Mouse (Mus musculus) midbrain, embryonic 16.5 days (tissue): Measurements from ENCODE around the gene Zmiz1. TPM values are rescaled to one million over a fixed set of nuclear protein-coding genes. Genes with fewer than 3 reads are reported as not detected.

Experiments
- ATAC-seq: fragments of 200-750 bp; cut with Nextera tagmentation; 2 replicates; pipeline ENCODE4 v1.8.0; 2017; ENCODE audit warnings: moderate TSS enrichment
- H3K27ac ChIP-seq: fragments of 300-500 bp; sonication (generic); 2 replicates; pipeline ENCODE4 v1.5.1; 2014; ENCODE audit warnings: mild to moderate bottlenecking, low read length, mixed read lengths
- H3K27me3 ChIP-seq: fragments of 300-500 bp; sonication (generic); 2 replicates; pipeline ENCODE4 v1.6.1; 2014; ENCODE audit warnings: low read depth, low read length, mixed read lengths; ENCODE audit not compliant: control insufficient read depth, insufficient read depth
- H3K36me3 ChIP-seq: fragments of 300-500 bp; sonication (generic); 2 replicates; pipeline ENCODE4 v1.6.1; 2014; ENCODE audit warnings: mild to moderate bottlenecking, low read length, moderate library complexity, mixed read lengths; ENCODE audit not compliant: control insufficient read depth, insufficient read depth
- H3K4me1 ChIP-seq: fragments of 300-500 bp; sonication (generic); 2 replicates; pipeline ENCODE4 v1.6.1; 2014; ENCODE audit warnings: mild to moderate bottlenecking, low read length, mixed read lengths; ENCODE audit not compliant: control insufficient read depth, insufficient read depth
- H3K4me2 ChIP-seq: fragments of 300-500 bp; sonication (generic); 2 replicates; pipeline ENCODE4 v1.6.1; 2014; ENCODE audit warnings: mild to moderate bottlenecking, low read length, mixed read lengths
- H3K4me3 ChIP-seq: fragments of 300-500 bp; sonication (generic); 2 replicates; pipeline ENCODE4 v1.5.1; 2014; ENCODE audit warnings: low read depth, mild to moderate bottlenecking, low read length, moderate library complexity, mixed read lengths
- H3K9ac ChIP-seq: fragments of 300-500 bp; sonication (generic); 2 replicates; pipeline ENCODE4 v1.6.1; 2014; ENCODE audit warnings: low read depth, low read length, mixed read lengths
- H3K9me3 ChIP-seq: fragments of 300-500 bp; sonication (generic); replicated peaks from 2 replicates; pipeline ENCODE4 v1.6.1; 2014; ENCODE audit warnings: mild to moderate bottlenecking, low read length, mixed read lengths; ENCODE audit not compliant: control insufficient read depth, poor library complexity, severe bottlenecking
- WGBS: fragments of 180-500 bp; shearing (Covaris S2); extraction: QIAGEN DNeasy Blood & Tissue Kit; methylation state at CpG from one replicate; pipeline ENCODE4 v1.1.7; 2014; 5-methylcytosine and 5-hydroxymethylcytosine counted together
- polyA plus RNA-seq: library from polyadenylated mRNA; unstranded; fragments of >200 nt; fragmentation: Nextera tagmentation; extraction: Ambion mirVana; gene quantifications from 2 replicates; pipeline ENCODE4 v1.2.1, GENCODE M21; 2015

Zmiz1 gene
- polyA plus RNA-seq, 1 experiment from 2014 or later = 54.2 TPM

- ATAC-seq = no peak
- WGBS = 55% methylated on average over 7 of the region's 7 CpGs
- peak overlapping the region; percentile 21; the same call in 1 of the 2 replicates for H3K27ac ChIP-seq
Measured at GRCm38 (mm10) chr14:25468891-25469529, 10.0 kb downstream of the Zmiz1 start.

GRCm38 (mm10) chr14:25470224-25470805, 11.3 kb downstream of the Zmiz1 start:
- no peaks in the 10 kb centered on the region for H3K9me3 ChIP-seq
- H3K9ac ChIP-seq = peak overlapping the region; percentile 14; the same call in 1 of the 2 replicates
- 70% methylated on average over 7 of the region's 7 CpGs for WGBS
- H3K27ac ChIP-seq = no peak overlapping the region
- no peak for ATAC-seq
- H3K4me3 ChIP-seq = no peak overlapping the region
- H3K4me2 ChIP-seq = no peak overlapping the region
- no peaks in the 10 kb centered on the region for H3K27me3 ChIP-seq
- H3K4me1 ChIP-seq = peaks cover 81% of the 10 kb centered on the region
- no peaks in the 10 kb centered on the region for H3K36me3 ChIP-seq

More at GRCm38 (mm10) chr14:25468891-25469529, 10.0 kb downstream of the Zmiz1 start:
- H3K36me3 ChIP-seq = no peaks in the 10 kb centered on the region
- peaks cover 82% of the 10 kb centered on the region for H3K4me1 ChIP-seq
- H3K4me3 ChIP-seq = no peak overlapping the region
- no peaks in the 10 kb centered on the region for H3K9me3 ChIP-seq
- no peak overlapping the region for H3K4me2 ChIP-seq
- H3K27me3 ChIP-seq = no peaks in the 10 kb centered on the region
- H3K9ac ChIP-seq = no peak overlapping the region

- no peaks in the 10 kb centered on the region for H3K27me3 ChIP-seq
- no peak overlapping the region for H3K9ac ChIP-seq
- H3K4me2 ChIP-seq = no peak overlapping the region
- H3K27ac ChIP-seq = 0 out of 2 replicates have a peak overlapping the region, but pooled peaks have one; percentile 11
- no peaks in the 10 kb centered on the region for H3K36me3 ChIP-seq
- ATAC-seq = no peak
- H3K4me1 ChIP-seq = peaks cover 82% of the 10 kb centered on the region
- H3K4me3 ChIP-seq = no peak overlapping the region
- 71% methylated on average over 2 of the region's 2 CpGs for WGBS
- no peaks in the 10 kb centered on the region for H3K9me3 ChIP-seq
Measured at GRCm38 (mm10) chr14:25471035-25471434, 12.1 kb downstream of the Zmiz1 start.

- no peak overlapping the region for H3K4me2 ChIP-seq
- H3K9me3 ChIP-seq = no peaks in the 10 kb centered on the region
- no peaks in the 10 kb centered on the region for H3K36me3 ChIP-seq
- no peak overlapping the region for H3K9ac ChIP-seq
- no peak overlapping the region for H3K27ac ChIP-seq
- H3K27me3 ChIP-seq = no peaks in the 10 kb centered on the region
- peaks cover 81% of the 10 kb centered on the region for H3K4me1 ChIP-seq
- 82% methylated on average over 6 of the region's 6 CpGs for WGBS
- H3K4me3 ChIP-seq = no peak overlapping the region
- no peak for ATAC-seq
Measured at GRCm38 (mm10) chr14:25472096-25472861, 13.3 kb downstream of the Zmiz1 start.

- no peaks in the 10 kb centered on the region for H3K27me3 ChIP-seq
- WGBS = 37% methylated on average over 6 of the region's 6 CpGs
- no peak overlapping the region for H3K4me2 ChIP-seq
- H3K27ac ChIP-seq = peak overlapping the region; percentile 35; the same call in 1 of the 2 replicates
- H3K9me3 ChIP-seq = no peaks in the 10 kb centered on the region
- H3K36me3 ChIP-seq = no peaks in the 10 kb centered on the region
- H3K4me1 ChIP-seq = peaks cover 80% of the 10 kb centered on the region
- H3K9ac ChIP-seq = no peak overlapping the region
- no peak overlapping the region for H3K4me3 ChIP-seq
- no peak for ATAC-seq
Measured at GRCm38 (mm10) chr14:25472981-25473649, 14.1 kb downstream of the Zmiz1 start.

- no peaks in the 10 kb centered on the region for H3K9me3 ChIP-seq
- no peak overlapping the region for H3K9ac ChIP-seq
- ATAC-seq = no peak
- WGBS = 53% methylated on average over 4 of the region's 5 CpGs
- H3K27me3 ChIP-seq = no peaks in the 10 kb centered on the region
- H3K4me2 ChIP-seq = no peak overlapping the region
- H3K4me3 ChIP-seq = no peak overlapping the region
- H3K27ac ChIP-seq = no peak overlapping the region
- peaks cover 80% of the 10 kb centered on the region for H3K4me1 ChIP-seq
- H3K36me3 ChIP-seq = no peaks in the 10 kb centered on the region
Measured at GRCm38 (mm10) chr14:25474017-25474416, 15.0 kb downstream of the Zmiz1 start.

GRCm38 (mm10) chr14:25474732-25475131, 15.7 kb downstream of the Zmiz1 start:
- Histone ChIP-seq H3K4me2 (no peak overlapping the region), H3K9ac (no peak overlapping the region), H3K36me3 (no peaks in the 10 kb centered on the region), H3K27ac (peak overlapping the region; percentile 9; the same call in 1 of the 2 replicates), H3K9me3 (no peaks in the 10 kb centered on the region), H3K27me3 (no peaks in the 10 kb centered on the region), H3K4me1 (peaks cover 80% of the 10 kb centered on the region), H3K4me3 (no peak overlapping the region)
- 56% methylated on average over 6 of the region's 6 CpGs for WGBS
- no peak for ATAC-seq

GRCm38 (mm10) chr14:25476048-25476447, 17.1 kb downstream of the Zmiz1 start:
- peak overlapping the region; percentile 23; the same call in 1 of the 2 replicates for H3K9ac ChIP-seq

More at GRCm38 (mm10) chr14:25476048-25476447, 17.1 kb downstream of the Zmiz1 start:
- no peaks in the 10 kb centered on the region for H3K36me3 ChIP-seq
- 55% methylated on average over 9 of the region's 9 CpGs for WGBS
- 0 out of 2 replicates have a peak overlapping the region, but pooled peaks have one; percentile 0 for H3K27ac ChIP-seq
- H3K27me3 ChIP-seq = no peaks in the 10 kb centered on the region
- no peak overlapping the region for H3K4me3 ChIP-seq
- no peak for ATAC-seq
- H3K4me1 ChIP-seq = peaks cover 78% of the 10 kb centered on the region
- H3K9me3 ChIP-seq = no peaks in the 10 kb centered on the region
- H3K4me2 ChIP-seq = no peak overlapping the region
